Mouse (Mus musculus) central nervous system, embryonic 18 days (tissue): ENCODE data around the gene Hba-a2. TPM values are rescaled to one million over a fixed set of nuclear protein-coding genes. Genes with fewer than 3 reads are reported as not detected.

ENCODE experiments used
- polyA plus RNA-seq: library from polyadenylated mRNA; depleted of rRNA; stranded (reverse); fragments of >200 nt; gene quantifications from 2 replicates; pipeline ENCODE4 v1.2.3, GENCODE M21; 2012; rRNA removed

Hba-a2 gene
- 1,065 and 1,539 TPM in 2 replicates for polyA plus RNA-seq

GRCm38 (mm10) chr11:32296203-32296602 is at the start of gene Hba-a2:
Hba-a2 (plus strand) TSS chr11:32296489.

GRCm38 (mm10) chr11:32267188-32267884 is 29.0 kb upstream of the Hba-a2 start, which contains the start of gene Nprl3:
Nprl3 (minus strand) TSS chr11:32267707.

DNA sequence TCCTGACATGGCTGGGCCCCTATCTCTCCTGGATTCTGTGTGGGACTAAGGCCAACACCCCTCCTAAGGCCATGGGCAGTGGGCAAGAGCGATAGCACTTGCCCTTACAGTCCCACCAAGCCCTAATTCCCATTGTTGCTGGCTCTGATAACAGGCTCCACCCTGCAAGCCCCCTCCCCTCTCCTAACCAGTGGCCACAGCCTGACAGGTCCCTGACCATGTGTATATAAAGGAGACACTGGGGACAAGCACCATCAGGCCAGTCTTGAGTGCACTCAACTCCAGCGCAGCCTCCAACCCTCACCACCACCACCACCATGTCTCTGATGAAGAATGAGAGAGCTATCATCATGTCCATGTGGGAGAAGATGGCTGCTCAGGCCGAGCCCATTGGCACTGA is 19.9 kb upstream of the Hba-a2 start, which contains the start of gene Hba-x:
Gene Hba-x, plus strand, starts transcription at position 54 of the 400 bp plus-strand sequence.

GRCm38 (mm10) chr11:32283091-32283777 is 13.1 kb upstream of the Hba-a2 start, which contains the start of gene Hba-a1:
Hba-a1 (plus strand) TSS chr11:32283511.

DNA sequence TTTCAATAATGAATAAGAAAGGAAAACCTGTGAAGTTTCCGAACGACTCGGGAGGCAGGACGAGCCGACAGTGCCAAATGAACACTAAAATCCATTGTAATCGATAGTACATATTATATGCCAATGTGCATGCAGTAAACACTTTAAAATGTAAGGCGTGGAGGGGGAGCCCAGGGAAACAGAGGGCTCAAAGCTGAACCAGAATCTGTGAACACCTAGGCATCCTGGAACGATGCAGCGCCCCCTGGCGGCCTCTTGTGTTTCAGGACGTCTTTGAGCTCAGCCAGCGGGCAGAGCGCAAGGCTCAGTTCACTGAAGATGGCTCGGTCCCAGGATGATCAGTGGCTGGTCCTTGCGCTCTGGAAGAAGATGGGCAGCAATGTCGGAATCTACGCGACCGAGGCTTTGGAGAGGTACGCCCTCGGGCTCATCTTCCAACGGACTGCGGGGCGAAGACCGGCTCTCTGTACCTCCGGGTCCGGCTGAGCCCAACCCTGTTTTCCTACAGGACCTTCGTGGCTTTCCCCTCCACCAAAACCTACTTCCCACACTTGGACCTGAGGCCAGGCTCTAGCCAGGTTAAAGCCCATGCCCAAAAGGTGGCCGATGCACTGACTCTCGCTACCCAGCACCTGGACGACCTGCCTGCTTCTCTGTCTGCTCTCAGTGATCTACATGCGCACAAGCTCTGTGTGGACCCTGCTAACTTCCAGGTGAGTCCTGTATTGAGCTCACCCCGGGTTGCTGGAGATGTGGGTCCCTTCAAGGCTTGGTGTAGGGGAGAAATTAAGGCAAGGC is 9.4 kb upstream of the Hba-a2 start, which contains the start of gene Hbq1b:
Gene Hbq1b, plus strand, starts transcription at position 271 of the 798 bp plus-strand sequence.

DNA sequence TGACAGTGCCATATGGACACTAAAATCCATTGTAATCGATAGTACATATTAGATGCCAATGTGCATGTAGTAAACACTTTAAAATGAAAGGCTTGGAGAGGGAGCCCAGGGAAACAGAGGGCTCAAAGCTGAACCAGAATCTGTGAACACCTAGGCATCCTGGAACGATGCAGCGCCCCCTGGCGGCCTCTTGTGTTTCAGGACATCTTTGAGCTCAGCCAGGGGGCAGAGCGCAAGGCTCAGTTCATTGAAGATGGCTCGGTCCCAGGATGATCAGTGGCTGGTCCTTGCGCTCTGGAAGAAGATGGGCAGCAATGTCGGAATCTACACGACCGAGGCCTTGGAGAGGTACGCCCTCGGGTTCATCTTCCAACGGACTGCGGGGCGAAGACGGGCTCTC is 3.6 kb downstream of the Hba-a2 start, which contains the start of gene Hbq1a:
Gene Hbq1a, plus strand, starts transcription at position 205 of the 400 bp plus-strand sequence.

Other genes with a start within 250 kb of the Hba-a2 start
- not detected in 2 replicates for gene Il9r, start 96.2 kb upstream of the Hba-a2 start, polyA plus RNA-seq
- gene Snrnp25, start 91.1 kb upstream of the Hba-a2 start, polyA plus RNA-seq = 49.3 and 57.1 TPM in 2 replicates
- gene Rhbdf1, start 74.2 kb upstream of the Hba-a2 start, polyA plus RNA-seq = 32.1 and 32.8 TPM in 2 replicates
- gene Mpg, start 70.0 kb upstream of the Hba-a2 start, polyA plus RNA-seq = 17.2 TPM in 2 replicates
- gene Nprl3, start 28.8 kb upstream of the Hba-a2 start, polyA plus RNA-seq = 68.8 and 71.5 TPM in 2 replicates
- gene Hba-x, start 20.1 kb upstream of the Hba-a2 start, polyA plus RNA-seq = 0.07 and 0.21 TPM in 2 replicates
- 446 and 671 TPM in 2 replicates for gene Hba-a1, start 13.0 kb upstream of the Hba-a2 start, polyA plus RNA-seq
- gene Hbq1b, start 9.5 kb upstream of the Hba-a2 start, polyA plus RNA-seq = 7.5 and 8.5 TPM in 2 replicates
- gene Hbq1a, start 3.6 kb downstream of the Hba-a2 start, polyA plus RNA-seq = 3.1 and 3.2 TPM in 2 replicates
- 26.3 and 27.1 TPM in 2 replicates for gene Sh3pxd2b, start 51.3 kb downstream of the Hba-a2 start, polyA plus RNA-seq
- 55.1 and 59.0 TPM in 2 replicates for gene Ubtd2, start 158.9 kb downstream of the Hba-a2 start, polyA plus RNA-seq
- 0.18 and 0.33 TPM in 2 replicates for gene Efcab9, start 235.6 kb downstream of the Hba-a2 start, polyA plus RNA-seq
- 3.8 and 3.9 TPM in 2 replicates for gene Stk10, start 236.8 kb downstream of the Hba-a2 start, polyA plus RNA-seq